Mouse (Mus musculus): ENCODE measurements around the gene Palm3.

Palm3 gene

DNA sequence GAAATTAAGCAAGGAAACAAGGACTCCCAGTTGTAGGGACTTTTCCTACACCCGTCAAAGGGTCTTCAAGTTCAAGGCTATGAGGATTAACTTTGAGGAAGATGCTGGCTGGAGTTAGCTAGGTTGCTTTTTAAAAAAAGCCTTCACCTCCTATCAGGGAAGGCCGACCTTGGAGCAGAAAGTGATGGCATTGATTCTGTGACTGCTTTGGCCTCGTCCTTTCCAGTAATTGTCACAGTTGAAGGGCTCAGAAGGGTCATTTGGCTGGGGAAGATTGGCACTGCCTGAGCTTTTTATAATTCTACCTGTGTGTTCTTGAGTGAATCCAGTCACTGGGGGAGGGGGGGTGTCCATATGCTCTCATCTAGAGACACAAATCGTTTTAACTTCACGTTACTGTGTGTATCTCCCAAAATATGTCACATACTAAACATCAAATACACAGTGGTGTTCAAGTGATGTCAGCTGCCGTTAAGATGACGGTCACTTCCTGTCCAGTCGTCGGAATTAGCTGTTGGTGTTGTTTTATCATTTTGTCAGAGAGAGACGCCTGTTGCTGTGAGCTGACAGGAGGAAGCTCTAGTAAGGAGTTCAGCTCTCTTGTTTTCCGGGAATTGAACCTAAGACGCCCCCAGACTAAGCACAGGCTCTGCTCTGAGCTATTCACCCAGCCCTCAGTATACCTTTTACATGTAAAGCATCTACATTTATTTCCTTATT is 47.2 kb downstream of the Palm3 start:
- DNase-seq, result no peak

DNA sequence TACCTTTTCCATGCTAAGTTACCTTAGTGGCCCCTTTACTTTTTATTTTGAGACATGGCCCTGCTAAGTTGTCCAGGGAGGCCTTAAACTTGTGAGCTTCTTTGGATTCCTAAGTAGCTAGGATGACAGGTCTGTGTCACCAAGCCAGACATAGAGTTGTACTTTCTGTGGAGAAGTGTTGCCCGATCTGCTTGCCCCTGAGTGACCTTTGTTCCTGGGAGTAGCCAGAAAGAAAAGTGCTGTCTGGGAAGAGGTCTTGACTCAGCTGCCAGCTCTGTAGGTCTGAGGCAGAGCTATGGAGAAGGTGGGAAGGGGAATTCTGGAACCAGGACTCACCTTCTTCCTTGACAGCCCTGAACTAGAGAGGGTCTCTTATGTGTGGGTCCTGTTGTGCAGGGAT is 47.9 kb downstream of the Palm3 start:
- no peak for DNase-seq

DNA sequence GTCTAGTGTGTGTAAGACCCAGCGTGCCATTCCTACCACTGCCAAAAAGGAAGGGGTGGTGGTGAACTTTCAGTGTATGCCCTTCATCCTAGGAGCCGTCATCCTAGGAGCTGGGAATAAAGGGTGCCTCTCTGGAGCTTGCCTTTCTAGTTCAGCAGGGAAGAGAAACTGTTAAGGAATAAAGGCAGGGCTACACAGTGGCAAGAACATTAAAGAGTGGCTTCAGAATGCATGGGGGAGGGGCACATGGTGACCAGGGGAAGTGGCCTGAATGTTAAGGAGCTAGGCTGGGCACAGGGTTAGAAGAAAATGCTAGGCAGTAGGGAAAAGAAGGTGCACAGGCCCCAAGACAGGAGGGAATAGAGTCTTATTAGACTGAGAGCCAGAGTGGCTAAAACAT is 48.5 kb downstream of the Palm3 start:
- DNase-seq, result no peak

DNA sequence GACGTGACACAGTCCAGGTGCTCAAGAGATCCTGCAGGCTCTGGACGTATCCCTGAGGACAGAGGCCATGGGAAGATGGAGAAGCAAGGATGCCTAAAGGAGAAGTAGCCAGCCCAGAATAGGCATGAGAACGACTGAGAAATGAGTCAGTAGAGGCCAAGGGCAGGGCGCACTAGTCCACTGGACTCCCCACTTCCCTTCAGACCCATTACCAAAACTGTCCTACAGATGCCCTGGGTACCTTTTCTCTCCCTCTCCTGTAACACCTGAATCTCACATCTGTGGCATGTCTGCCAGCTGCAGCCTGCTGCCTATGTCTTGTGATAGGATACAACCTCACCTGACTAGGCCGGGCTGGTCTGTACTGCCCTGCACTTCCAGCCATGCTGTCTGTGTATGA is 49.0 kb downstream of the Palm3 start:
- no peak for DNase-seq

DNA sequence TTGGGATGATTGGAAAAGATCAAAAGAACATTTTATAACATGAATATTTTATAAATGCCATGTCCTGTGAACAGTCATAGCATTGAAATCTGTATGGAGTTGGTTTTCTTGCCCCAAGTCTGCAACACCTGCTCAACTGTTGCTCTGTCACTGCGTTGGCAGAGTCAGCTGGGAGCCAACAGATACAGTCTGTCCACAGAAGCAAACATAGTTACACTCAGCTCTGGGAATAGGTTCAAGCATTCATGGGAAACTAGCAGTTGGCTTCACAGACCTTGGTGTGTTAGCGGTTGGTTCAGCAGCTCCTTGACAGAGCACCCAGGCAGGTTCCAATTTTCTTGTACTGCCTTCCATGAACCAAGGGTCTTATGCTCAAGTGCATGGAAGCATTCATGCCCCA is 49.4 kb downstream of the Palm3 start:
- DNase-seq, result no peak

DNA sequence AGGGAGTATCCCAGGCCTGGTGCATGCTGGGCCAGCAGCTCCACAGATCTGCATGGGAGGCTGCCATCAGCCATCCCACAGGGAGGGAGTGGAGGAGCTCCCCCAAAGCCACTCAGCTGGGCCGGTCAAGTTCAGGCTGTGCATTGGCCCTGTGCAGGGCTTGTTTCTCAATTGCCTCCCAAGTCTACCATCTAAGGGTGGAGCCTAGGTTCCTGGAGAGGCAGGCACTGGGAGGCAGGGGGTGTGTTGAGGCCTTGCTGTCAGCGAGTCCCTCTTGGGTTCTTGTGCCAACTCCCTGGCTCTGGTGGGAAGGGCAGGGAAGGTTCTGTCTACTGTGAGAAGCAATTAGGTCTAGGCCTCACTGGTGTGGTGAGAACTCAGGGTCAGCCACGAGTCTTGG is 50.6 kb downstream of the Palm3 start:
- DNase-seq, result no peak

DNA sequence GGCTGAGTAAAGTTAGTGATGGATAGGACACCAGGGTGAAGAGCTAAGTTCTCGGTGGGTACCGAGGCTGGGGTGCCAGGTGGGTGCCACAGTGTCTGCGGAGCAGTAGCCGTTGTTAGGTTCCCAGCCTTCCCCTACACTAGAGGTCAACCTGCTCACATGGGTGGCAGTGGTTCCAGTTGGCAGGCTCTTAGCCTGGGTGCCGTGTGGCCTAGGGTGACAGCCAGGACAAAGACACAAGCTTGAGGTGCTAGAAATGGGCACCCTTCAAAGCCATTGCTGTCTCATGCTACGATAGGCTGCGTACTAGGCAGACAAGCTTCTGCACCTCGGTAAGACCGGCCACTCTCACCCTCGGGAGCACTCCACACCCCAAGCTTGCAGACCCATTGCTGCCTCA is 51.0 kb downstream of the Palm3 start:
- no peak for DNase-seq

DNA sequence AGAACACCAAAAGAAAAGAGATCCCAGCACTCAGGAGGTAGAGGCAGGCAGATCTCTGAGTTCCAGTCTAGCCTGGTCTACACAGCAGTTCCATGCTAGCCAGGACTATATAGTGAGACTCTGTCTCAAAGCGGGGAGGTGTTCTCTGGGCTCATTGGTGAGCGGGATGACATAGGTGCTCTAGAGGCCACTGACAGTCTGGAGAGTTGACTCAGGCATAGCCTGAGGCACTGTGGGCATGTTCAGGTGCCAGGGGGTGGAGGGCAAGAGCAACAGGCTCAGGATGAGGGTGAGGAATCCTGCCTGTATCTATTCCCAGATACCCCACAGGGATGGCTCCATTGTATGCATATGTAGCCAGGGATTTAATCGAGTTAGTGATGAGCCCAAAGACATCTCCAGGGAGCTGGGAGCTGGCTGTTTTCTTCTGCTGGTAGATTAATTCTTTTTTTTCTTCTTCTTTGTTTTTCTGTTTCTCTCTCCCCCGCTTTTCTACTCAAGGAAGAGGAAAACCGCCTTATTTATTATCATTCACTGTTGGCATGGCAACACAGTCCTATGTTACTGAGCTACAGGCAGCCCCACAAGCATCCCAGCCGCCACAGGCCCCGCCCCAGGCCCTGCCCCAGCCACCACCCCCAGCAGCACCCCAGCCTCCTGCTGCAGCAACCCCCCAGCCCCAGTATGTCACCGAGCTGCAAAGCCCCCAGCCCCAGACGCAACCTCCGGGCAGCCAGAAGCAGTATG is 52.1 kb downstream of the Palm3 start:
- no peak for DNase-seq

DNA sequence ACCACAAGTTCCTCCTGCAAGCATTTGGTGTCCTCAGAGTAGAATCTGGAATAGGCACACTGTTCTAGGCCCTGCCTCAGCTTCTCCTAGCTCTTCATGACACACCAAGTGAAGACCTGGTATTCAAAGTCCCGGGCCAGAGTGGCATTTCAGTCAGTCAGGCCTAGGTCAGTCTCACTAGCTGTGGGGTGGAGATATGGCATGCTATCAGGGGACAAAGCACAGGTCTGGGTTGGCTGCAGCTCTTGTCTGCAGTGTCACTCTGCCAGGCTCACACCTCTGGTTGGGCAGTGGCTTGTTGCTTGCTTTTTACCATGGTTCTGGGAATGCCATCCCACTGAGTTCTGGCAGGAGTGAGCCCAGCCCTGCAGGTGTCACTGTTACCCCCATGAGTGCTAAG is 55.1 kb downstream of the Palm3 start:
- no peak for DNase-seq

DNA sequence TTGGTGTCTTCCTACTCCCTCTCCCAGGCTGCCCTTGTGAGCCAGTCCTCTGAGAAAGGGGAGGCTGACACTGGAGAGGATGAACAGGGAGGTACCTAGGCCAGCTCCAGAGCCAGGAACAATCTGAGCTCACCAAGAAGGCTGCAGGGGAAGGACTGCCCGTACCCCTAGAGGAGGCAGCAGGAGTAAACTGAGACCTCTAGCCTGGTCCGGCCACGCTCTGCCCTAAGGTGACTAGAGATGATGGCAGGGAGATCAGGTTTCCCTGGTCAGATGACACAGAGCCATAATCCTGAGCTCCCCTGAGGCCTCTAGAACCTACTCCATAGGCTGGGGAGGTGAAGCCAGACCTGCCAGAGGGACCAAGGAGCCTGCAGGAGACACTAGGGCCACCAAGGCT is 55.6 kb downstream of the Palm3 start:
- DNase-seq, result no peak

DNA sequence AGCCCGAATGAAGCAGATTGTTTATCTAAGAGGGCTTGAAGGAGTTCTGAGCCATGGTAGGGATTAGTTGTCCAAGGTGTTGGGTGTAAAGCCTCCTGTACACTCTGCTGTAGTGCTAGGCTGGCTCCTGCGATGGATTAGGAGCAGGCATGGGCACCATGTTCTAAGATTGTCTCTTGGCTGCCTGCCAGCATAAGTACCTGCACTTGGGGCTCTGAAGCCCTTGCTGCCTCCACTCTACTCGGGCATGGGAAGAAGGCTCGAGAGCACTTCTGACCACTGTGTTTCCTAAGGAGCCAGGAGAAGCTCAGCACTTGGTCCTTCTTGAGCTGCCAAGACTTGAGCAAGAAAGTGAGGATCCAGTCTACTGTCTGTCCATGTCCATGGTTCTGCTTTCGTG is 57.9 kb downstream of the Palm3 start:
- no peak for DNase-seq
